Mouse (Mus musculus) gastrocnemius, postnatal 10 days (tissue): Measurements from ENCODE around the gene Zfp3. TPM values are rescaled to one million over a fixed set of nuclear protein-coding genes. Genes with fewer than 3 reads are reported as not detected.

Experiments
- DNase-seq: peaks from one replicate; pipeline ENCODE4 v3.0.0; 2021; ENCODE audit warnings: mixed read lengths
- long read RNA-seq, 2 experiments: library from polyadenylated mRNA; stranded (forward); transcript quantifications; one replicate each; pipeline ENCODE4 v2.0.0; 2021
- total RNA-seq, 2 experiments: library from RNA; stranded (reverse); gene quantifications; 2 replicates each; pipeline ENCODE4 v1.2.3; 2021

The Zfp3 gene
- 10 to 100 TPM; 11.6 to 12.4 TPM for total RNA-seq
- long read RNA-seq, experiment 1, transcript Zfp3-201 (2 exons, 2,061 nt): major isoform, 9 of 13 reads
- long read RNA-seq, experiment 1, partial matches to known transcripts: 0 of 13 reads
- long read RNA-seq, experiment 1, other reads (novel, unspliced or antisense): 4 of 13 reads
- long read RNA-seq, experiment 2, transcript Zfp3-201 (2 exons, 2,061 nt): major isoform, 16 of 17 reads
- long read RNA-seq, experiment 2, partial matches to known transcripts: 0 of 17 reads
- long read RNA-seq, experiment 2, other reads (novel, unspliced or antisense): 1 of 17 reads

DNA sequence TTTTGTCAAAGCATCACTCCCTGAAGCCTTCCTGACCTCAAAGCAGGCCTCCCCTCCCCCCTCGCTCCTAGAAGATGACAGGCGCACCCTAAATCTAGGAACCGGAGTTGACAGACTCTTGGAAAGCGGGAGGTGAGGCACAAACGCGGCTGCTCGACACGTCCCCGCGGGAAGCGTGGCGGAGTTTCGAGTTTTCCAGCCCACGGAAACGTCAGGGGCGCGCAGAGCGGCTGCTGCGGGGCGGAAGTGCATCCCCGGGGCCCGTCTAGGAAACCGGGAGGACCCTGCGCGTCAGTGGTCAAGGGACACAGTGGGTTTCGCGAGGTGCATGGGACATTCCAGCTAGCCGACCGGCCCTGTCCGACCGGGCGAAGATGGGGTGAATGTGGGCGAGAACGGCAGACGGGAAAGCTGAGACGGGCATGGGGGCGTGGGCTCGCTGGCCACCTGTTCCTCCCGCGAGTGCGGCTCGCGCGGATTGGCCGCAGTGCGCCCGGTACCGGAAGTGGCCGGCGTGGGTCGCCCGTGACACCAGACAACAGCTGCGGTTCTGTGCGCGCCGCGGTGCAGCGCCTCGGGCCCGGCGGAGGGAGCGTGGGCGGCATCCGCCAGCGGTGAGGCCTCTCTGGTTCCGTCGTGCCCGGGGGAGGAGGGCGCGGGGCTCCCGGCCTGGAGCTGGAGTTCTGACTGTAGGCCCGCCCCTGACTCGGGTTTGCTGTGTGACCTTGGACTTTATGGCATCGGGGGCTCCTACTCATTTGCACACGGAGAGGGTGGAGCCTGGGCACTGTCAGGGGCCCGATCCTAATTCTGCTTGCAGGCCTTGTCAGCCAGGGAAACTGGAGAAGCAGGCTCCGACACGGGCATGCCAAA, at the start of gene Zfp3:
Gene Zfp3 (plus strand): TSS at position 274 of the 873 bp plus-strand sequence.
- DNase-seq: peak; percentile 84

DNA sequence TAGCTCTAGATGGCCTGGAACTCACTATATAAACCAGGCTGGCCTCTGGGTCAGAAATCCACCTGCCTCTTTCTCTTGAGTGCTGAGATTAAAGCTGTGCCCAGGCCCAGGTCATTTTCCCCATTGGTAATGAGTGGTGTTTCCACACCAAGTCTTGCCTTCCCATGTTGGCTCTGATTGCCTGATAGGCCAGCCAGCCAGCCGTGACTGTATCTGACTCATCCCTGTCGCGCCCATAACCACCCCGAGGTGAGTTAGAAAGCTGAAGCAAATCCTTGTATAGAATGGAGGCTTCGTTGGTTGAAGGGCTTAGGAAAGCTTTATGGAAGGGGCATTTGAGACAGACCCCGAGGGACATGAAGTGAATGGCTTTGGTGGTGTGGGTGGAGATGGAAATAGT, 48.2 kb upstream of the Zfp3 start:
- DNase-seq: no peak

DNA sequence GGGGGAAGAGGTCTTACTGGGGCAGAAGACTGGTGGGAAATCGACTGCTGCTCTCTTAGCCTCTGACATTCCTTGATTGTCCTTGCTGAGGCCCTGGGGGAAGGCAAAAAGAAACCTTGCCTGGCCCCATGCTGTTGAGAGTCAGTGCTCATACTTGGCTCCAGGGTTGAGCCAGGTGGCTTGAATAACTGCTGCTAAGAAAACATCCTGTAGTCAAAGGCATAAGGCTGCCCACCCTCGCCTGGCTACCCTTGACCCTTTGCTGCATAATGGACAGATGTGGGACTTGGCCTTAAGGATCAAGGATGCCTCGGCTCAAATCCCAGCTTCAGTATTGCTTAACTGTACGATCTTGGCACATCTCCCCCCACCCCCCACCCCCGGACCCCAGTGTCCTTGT, 45.5 kb upstream of the Zfp3 start:
- no peak for DNase-seq

DNA sequence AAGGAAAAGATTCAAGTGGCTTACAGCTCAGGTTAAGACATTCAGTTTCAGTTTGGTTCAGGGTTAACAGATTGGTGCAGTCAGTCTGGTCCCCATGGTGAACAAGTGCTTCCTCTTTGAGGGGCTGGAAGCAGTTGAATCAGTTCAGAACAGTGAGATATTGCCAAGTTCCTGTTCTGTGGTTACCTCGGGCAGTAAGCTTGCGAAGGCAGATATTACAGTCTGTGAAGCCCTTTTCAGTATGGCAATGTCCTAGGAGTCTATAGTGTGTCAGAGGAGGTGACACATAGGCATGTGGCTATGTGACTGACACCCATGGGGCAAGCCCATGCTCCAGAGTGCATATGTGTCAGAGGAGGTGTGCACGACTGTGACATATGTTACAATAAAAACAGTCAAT, 43.4 kb upstream of the Zfp3 start:
- DNase-seq: no peak

DNA sequence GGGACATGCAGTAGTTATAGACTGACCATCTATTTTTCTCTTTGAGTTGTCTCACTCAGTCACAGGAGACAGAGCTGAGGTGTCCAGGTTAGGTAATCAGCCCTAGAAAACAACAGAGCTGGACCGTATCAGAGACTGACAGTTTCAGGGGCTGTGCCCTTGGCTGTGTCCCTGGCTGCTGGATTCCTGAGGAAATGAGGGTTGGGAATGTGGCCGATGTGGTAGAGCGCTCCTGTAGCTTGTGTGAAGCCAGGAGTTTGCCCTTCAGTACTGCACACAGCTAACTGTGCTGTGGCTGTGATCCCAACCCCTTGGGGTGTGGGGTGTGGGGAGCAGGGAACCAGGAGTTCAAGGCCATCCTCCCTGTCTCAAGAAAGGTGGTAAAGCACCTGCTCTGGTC, 42.9 kb upstream of the Zfp3 start:
- DNase-seq: no peak

DNA sequence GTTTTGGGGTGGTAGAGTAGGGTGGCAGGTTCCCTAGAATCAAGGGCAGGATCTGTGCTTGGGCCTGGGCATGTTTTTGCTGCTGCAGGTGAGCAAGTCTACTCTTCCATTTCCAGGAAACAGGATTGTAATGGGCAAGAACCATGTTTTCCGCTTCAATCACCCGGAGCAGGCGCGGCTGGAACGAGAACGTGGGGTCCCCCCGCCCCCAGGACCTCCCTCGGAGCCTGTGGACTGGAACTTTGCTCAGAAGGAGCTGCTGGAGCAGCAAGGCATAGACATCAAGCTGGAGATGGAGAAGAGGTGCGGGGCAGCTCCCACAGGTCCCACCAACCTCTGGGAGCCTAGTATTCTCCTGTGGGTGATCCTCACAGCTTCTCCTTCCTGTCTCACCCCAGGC, 39.3 kb upstream of the Zfp3 start:
- no peak for DNase-seq

DNA sequence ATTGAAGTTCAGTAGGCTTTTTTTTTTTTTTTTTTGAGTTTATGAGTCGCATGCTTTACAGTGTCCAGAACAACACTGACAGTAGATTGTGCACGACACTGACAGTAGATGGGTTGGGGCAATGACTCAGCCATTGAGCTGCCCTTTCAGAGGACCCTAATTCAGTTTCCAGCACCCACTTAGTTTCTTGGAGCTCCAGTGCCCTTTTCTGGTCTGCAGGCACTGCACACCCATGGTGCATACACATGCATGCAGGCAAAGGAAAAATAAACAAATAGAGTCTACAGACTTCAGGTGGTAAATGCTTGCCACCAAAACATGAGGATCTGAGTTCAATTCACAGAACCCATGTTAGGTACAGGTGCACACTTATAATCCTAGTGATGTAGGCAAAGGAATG, 37.4 kb upstream of the Zfp3 start:
- no peak for DNase-seq

DNA sequence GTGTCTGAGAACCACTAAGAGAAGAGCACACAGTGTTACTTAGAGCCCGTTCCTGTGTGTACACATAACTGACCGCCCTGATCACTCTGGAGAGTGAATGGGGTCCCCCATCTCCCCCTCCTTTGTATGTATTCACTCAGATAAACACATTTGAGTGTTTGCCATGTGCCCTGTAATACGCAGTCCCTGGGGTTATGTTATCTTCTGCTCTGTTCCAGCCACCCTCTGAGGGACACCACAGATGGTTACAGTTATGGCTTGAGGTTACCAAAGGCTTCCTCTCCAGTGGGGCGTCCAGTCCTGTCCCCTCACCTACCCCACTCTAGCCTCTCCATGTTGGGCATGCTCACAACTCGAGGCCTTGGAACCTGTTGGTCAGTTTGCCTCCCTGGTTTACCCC, 36.6 kb upstream of the Zfp3 start:
- no peak for DNase-seq

DNA sequence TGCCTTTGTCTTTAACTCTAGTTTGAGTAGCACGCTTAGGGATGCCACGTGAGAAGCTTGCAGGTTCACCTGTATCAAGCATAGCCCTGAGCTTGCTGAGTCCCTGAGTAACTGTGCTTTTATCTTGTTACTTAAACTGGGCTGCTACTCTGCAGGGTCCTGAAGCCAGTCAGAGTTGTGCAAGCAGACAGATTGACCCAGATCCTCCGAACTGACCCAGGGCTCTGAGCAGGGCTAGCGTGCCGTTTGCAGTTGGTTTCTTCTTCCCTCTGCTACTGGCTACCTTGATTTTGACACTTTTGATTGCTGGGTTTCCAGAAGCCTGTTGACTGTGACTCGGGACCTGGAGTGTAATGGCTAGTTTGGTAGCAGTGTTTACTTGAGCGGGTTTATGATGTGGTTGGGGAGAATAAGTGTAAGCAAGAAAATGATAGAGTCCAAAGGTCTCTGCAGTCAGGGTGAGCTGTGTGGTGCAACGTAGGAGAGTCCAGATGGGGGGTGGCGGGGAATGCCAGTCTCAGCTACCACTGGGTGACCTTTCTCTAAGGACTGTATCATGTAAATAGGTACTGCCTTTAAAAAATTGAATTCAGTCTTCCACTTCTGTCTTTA, 33.5 kb upstream of the Zfp3 start:
- DNase-seq: no peak

DNA sequence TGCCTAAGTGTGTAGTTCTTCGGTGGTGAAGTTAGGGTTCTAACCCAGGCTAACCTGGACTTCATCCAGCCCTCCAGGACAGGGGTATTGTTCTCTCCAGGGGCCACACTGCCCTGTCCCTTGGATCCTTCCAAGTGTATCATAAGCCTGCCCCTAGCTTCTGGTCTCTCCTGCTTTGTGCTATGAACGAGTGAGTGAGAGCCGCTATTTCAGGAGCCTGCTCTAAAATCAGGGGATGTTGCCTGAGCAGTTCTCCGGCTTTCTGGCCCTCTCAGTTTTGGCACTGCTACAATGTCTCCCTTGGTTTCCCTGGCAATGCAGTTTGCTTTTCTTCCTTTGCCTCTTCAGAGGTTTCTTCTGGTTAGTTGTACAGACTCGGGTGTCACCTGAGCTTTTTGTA, 32.8 kb upstream of the Zfp3 start:
- no peak for DNase-seq

DNA sequence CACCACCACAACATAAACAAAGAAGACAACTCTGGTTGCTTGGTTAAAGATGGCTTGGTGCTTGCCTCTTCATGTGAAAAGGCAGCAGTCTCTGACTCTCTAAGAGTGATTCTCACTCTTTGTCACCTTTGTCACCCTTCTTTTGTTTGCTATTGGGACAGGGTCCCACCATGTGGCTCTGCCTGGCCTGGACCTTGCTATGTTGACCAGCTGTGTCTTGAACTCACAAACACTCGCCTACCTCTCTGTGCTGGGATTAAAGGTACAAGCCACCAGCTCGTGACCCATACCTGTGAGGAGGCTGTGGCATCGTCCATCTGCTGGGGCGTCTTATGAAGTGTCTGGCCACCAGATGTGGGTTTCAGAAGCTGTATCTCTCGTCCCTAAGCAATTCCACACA, 30.8 kb upstream of the Zfp3 start:
- no peak for DNase-seq

DNA sequence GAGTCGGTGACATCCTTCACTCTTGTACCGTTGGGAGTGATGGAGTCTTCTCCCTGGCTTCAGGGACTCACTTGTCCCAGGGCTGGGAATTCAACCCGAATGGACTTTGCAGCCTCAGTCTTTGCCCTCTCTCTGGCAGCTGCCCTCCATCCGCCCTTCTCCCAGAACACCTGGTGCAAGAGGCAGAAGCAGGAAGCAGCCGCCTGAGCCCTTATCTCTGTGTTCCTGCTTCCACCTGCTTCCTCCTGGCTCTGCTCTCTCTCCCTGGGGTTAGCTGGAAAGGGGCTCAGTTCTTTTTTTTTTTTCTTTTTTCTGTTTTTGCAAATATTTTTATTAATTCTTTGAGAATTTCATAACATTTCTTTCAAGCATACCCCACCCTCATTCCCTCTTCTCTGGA, 26.3 kb upstream of the Zfp3 start:
- DNase-seq: no peak

DNA sequence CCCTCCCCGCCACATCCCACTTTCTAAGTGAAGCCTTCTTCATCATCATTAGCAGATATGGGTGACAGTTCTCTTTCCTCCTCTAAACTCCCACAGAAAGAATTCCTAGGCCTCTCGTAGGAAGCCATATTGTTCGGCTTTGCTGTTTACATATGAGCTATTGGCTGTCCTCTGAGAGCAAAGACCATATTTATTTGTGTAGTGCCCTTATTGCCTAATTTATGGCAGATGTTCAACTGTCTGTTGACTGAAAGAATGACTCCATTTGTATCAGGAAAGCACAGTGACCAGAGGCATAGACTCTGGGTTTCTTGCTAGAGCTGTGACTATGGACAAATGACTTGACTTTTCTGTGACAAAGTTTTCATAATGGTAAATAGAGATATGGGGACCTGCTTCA, 22.4 kb upstream of the Zfp3 start:
- DNase-seq: no peak

DNA sequence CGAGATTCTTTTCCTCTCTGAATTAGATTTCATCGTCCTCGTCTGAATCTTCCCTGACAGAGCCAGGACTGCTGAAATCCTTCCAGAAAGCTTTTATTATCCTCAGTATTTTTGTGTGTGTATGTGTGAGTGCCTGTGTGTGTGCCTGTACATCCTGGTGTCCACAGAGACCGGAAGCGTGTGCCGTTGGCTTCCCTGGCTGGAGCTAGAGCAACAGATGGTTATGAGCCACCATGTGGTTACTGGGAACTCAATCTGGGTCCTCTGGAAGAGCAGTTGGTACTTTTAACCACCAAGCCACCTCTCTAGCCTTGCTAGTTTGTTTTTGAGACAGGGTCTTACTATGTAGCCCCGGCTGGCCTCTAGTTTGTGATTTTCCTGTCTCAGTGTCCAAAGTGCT, 21.9 kb upstream of the Zfp3 start:
- DNase-seq: no peak

DNA sequence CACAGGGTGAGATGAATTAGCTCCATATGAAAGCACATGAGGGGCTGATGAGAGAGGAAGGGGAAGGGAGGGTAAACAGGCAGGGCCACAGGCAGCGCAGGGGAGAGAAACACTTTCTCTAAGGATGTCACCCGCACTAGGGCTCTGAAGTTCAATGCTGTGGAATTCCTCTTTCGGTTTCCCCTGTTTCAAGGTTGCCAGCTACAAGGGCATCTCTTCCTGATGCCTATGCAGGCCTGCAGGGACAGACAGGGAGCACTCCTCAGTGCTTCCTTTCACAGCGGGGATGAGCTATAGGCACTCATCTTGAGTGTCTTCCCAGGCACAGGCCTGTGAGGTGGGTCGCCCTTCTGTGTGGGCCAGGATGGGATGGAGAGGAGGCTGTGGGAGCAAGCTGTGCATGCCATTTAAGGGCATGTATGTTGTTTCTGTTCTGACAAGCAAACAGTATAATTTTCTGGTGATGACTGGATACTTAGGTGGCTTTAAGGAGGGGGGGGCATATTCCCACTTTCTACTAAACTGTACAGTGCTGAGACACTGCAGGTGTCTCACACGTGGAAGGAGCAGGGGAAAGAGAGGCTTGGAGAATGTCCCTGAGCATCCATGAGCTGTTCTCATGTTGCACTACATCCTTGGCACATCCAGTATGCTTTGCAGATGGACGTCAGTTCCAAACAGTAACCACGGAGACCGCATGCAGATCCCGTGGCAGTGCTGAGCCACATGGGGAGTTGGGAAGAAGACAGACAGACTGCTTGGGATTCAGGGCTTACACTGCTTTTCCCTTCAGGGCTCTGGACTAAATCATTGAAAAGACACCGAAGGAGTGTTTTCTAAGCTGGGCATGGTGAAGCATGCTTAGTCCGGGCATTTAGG, 21.2 kb upstream of the Zfp3 start:
- DNase-seq: no peak

DNA sequence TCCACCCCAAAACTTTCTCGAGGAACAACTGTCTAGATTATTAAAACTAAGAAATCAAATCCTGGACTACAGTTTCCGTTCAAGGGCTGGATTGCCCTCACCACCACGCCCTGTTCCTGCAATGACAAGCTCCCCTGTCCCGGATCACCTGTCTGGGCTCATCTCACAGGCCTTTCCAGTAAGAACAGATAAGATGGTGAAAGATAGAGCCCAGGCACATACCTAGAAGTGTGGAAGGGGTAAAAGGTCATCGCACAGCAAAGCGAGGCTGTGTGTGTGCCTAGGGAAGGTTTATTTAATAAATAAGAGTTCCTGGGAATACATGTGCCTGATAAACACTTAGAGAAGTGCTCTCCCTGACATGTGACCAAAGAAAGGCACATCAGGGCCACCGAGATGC, 18.4 kb upstream of the Zfp3 start:
- DNase-seq: no peak

DNA sequence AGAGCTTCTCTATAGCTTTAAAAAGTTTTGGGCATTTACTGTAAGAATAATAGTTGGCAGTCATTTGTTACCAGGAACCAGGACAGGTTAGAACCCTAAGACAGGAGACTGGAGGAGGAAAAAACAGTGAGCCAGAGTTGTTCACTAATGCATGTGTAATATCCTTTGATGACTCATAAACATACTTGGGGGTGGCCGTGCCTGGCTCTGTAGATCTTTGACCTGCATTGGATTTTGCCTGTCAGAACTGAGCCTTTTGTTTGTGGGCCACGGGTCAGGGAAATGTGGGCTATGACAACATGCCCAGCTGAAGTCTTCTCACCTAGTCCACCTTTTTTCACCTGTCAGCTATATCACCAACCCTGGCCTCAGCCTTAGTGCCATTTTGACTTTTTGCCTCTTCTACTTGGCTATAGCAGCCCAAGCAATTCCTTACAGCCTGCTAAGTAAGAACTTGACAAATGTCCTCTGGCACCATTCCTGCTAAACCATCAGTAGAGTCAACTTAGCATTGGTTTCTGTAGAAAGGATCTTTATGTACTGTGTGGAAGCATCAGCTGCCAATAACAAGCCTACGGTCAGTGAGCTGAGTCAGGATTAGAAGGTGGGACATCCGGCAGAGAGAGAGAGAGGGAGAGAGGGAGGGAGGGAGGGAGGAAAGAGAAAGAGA, 16.0 kb upstream of the Zfp3 start:
- no peak for DNase-seq

DNA sequence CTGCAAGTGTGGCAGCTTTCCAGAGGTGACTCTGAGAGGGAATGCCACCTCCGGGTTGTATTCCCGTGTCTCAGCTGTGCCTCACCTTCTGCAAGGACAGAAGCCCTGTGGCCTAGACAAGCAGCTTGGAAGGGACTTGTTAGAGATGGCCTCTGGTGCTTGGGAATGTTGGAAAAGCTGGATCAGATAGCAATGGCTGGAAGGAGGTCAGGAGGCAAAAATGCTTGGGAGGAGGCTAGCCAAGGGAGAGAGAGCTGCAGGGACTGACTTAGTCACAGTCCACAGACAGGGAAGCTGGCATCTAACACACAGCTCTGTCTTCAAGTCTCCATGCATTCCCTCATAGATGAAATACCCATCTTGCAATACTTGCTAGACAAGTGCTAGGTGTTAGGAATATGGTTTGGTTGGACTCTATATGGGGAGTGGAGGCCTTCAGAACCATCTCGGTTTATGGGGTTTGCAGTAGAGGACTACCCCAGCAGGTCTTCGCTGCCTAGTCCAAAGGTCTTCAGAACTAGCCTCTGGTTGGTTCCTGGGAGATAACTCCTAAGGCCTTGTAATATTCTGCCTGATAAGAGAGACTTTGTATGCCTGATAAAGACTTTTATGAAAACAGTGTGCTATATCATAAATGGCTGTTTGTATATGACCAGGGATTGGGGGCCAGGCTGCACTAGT, 11.5 kb upstream of the Zfp3 start:
- DNase-seq: no peak

DNA sequence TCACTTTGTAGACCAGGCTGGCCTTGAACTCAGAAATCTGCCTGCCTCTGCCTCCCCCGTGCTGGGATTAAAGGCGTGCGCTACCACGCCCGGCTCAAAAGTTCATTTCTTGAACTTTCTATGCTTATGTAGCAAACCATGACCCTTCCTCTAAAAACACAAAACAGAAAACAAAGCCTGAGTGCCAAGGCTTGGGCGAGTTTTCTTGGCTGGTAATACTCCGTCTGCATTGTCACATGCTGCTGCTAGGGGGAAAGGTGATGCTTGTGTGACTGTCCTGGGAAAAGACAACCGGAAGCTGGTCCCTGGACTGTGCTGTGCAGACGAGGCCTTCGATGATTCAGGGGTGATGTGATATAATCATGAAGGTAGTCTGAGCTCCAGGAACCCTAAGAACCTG, 10.9 kb upstream of the Zfp3 start:
- DNase-seq: no peak

DNA sequence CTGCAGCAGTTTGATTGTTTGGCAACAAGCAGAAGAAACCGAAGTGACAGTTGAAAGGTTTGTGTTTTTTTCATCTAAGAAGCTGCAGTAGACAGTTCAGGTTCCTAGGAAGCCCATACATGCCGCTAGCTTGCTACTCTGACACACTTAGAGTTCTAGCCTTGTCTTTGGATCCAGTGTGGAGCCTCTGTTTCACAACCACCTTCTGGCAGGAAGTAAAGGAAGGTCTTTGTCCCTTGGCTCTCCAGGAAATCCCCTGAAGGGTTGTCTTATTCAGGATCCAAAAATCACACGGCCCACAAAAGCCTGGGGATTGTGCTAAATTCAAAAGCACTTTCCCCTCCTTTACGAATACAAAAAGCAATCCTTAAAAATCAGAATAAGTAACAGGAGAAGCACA, 9.5 kb upstream of the Zfp3 start:
- DNase-seq: no peak

DNA sequence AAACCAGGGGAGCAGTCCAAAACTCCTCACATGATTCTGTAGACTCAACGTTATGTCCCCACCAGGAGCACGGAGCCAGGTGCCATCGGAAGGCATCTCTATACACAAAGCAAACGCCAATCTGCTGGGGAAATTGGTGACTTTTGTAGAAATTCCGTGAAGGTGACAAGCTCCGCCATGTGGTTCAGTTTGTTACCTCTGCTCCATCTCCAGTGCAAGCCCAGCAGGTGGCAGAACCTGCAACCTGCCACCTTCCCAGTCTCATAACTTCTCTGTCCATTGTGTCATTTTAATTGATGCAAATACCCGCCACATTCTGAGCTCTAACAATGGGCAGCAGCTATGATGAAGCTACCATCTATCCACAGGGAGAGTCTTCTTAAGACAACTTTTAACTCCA, 9.1 kb upstream of the Zfp3 start:
- no peak for DNase-seq
